Mouse (Mus musculus) CD4-positive, CD25-positive, alpha-beta regulatory T cell (primary cell): ENCODE results near the gene Rbfox3. TPM values are rescaled to one million over a fixed set of nuclear protein-coding genes. Genes with fewer than 3 reads are reported as not detected.

Experiments
- polyA plus RNA-seq: library from polyadenylated mRNA; unstranded; fragments of 100-300 nt; shearing (Covaris generic); gene quantifications from one replicate; pipeline ENCODE4 v1.2.1, GENCODE M21; 2017

The Rbfox3 gene
- polyA plus RNA-seq, result 0.18 TPM

GRCm38 (mm10) chr11:118911307-118912070, at the start of gene Rbfox3:
TSS of gene Rbfox3 (minus strand) at chr11:118911597.

GRCm38 (mm10) chr11:118476396-118477373, 434.7 kb downstream of the Rbfox3 start, which contains the start of gene Engase:
TSS of gene Engase (plus strand) at chr11:118476829.

Other genes starting within 250 kb of the Rbfox3 start
- gene Enpp7, start 76.6 kb upstream of the Rbfox3 start, polyA plus RNA-seq, result not detected
- gene Cbx2, start 111.4 kb upstream of the Rbfox3 start, polyA plus RNA-seq, result 9.8 TPM
- gene Cbx8, start 129.4 kb upstream of the Rbfox3 start, polyA plus RNA-seq, result 18.8 TPM
- 86.7 TPM for gene Cbx4, start 174.6 kb upstream of the Rbfox3 start, polyA plus RNA-seq